Mouse (Mus musculus): ENCODE data around the gene 1700028K03Rik. TPM values are rescaled to one million over a fixed set of nuclear protein-coding genes. Genes with fewer than 3 reads are reported as not detected.

Gene 1700028K03Rik
- total RNA-seq, 2 experiments from 2014 or later, result 1.0 TPM

DNA sequence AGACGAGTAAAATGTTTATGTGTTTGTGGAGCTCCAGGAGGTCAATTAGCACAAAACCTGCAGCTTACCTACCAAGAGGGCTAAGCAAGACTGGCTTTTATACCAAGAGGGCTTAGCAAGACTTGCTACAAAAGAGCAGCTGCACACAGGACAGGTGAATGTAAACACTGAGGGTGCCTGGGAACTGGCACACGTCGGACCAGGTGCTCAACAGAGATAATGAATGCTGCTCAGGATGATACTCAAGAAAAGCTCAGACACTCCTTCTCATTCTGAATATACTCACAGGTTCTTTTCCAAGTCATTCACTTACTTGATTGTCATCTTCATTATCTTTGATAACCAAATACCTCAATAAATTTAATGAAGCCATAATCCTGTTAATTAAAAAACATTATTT lies 22.5 kb downstream of the 1700028K03Rik start:
- no peak for TF ChIP-seq CTCF (conservative IDR thresholded peaks at IDR 0.05)
- Histone ChIP-seq H3K4me3 (no peak overlapping the region), H3K27ac (no peak overlapping the region)
- DNase-seq (ENCODE audit: low spot score in 2 of 2), result no peak

DNA sequence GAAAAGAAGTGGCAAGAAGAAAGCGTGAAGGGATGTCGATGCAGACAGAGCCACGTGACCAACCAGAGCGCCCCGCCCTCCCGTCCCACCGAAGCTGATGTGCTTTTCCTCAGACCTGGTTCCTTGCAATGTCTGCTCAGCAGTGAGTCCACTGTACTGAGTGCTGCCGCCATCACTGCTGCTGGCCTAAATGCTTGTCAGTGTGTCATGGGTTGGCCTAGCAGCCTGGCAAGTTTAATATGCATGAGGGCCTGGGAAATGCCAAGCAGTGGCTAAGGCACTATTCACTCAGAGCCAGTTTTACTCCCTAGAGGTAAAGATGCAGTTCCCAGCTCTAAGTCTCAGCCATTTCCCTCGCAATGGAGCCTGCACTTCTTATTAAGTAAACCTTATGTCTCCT lies 34.6 kb downstream of the 1700028K03Rik start:
- Histone ChIP-seq H3K27ac (peak overlapping the region; percentile 39; the same call in 1 of the 2 replicates), H3K4me3 (no peak overlapping the region)
- no peak for TF ChIP-seq CTCF (conservative IDR thresholded peaks at IDR 0.05)
- DNase-seq (ENCODE audit: low spot score in 2 of 2), result no peak

DNA sequence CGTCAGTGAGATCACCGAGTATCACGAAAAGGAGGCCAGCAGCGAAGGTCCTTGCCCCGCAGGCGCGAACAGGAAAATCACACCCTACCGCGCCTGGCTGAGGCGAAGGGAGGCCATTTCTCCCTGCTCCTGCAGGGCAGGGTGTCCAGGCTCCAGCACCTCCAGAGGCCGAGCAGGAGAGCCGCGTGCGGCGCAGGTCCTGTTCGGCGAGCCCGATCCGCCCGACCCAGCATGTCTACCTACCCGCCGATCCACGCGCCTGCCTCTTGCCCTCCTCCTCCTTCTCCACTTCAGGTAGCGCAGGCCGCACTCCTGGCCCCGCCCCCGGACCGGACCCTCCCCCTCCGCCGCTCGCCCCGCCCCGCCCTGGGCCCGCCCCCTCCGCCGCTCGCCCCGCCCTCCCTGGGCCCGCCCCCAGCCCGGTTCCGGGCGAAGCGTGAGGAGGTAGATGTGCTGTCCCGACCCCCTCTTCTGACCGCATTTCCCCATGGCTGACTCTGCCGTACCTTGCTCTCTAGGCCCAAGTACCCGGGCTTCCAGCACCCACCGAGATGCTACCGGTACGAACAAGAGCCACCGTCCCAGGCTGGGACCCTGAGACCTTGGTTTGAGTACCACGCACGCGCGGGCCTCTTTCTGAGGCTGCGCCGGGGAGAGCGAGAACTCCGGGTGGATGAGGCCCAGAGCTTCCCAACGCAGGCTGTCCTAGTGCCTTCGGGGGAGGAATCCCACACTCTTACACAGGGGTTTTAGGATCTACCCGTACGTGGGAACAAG lies 63.0 kb downstream of the 1700028K03Rik start, which contains the start of the genes Rpap2 and Glmn:
Gene Rpap2, plus strand, starts transcription at position 73 of the 777 bp plus-strand sequence.
Gene Glmn, minus strand, starts transcription at position 588 of the 777 bp plus-strand sequence.
- peak within 1 kb of the TSS; percentile 93 for H3K4me3 ChIP-seq
- DNase-seq (ENCODE audit: low spot score in 2 of 2), result peak; percentile 76 to 79
- H3K27ac ChIP-seq, result peak within 1 kb of the TSS; percentile 96
- TF ChIP-seq CTCF (conservative IDR thresholded peaks at IDR 0.05), result peak; percentile 42

DNA sequence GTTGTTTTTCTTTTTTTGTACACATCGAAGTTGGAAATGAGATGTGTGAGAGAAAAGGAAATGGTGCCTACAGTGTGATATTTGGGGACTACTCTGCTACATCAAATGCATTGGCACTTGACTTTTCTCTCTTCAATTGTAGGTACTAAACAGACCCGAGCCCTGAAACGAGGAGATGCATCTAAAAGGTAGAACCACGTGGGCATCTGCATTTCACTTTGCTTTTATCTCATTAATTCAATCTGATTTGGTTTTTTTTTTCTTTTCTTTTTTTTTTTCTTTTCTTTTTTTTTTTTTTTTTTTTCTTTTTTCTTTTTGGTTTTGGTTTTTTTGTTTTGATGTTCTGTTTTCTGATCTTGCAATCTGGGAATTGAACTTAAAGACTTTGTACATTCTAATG lies 63.9 kb downstream of the 1700028K03Rik start:
- Histone ChIP-seq H3K27ac (peak overlapping the region; percentile 96; the same call in 1 of the 2 replicates), H3K4me3 (peak overlapping the region; percentile 93)
- no peak for TF ChIP-seq CTCF (conservative IDR thresholded peaks at IDR 0.05)
- DNase-seq (ENCODE audit: low spot score in 2 of 2), result no peak

Other genes with a start within 250 kb of the 1700028K03Rik start
- gene Tgfbr3, start 245.1 kb upstream of the 1700028K03Rik start, total RNA-seq (2021), result 10 to 100 TPM; 19.8 to 21.4 TPM
- gene Brdt, start 203.6 kb upstream of the 1700028K03Rik start, total RNA-seq (2021), result 10 to 100 TPM; 16.2 to 17.3 TPM
- gene Ephx4, start 132.0 kb upstream of the 1700028K03Rik start, total RNA-seq (2021), result 10 to 100 TPM; 59.4 to 62.5 TPM
- gene Lpcat2b, start 103.2 kb upstream of the 1700028K03Rik start, total RNA-seq (2021), result under 1 TPM in 1 of 2 experiments, not detected in 1; 0.31 TPM
- 100 to 1,000 TPM; 105 to 114 TPM for gene Btbd8, start 96.7 kb upstream of the 1700028K03Rik start, total RNA-seq (2021)
- under 1 TPM; 0.31 to 0.37 TPM for gene Gm42669, start 27.1 kb upstream of the 1700028K03Rik start, total RNA-seq (2021)
- 10 to 100 TPM; 19.1 to 20.7 TPM for gene Rpap2, start 62.7 kb downstream of the 1700028K03Rik start, total RNA-seq (2021)
- gene Glmn, start 63.2 kb downstream of the 1700028K03Rik start, total RNA-seq (2021), result 10 to 100 TPM; 14.3 to 16.6 TPM
- gene Gfi1, start 191.3 kb downstream of the 1700028K03Rik start, total RNA-seq (2021), result not detected

Measured in layer of hippocampus, adult 2 months (tissue).